Mouse (Mus musculus): ENCODE results near the gene Foxm1.

Gene Foxm1

DNA sequence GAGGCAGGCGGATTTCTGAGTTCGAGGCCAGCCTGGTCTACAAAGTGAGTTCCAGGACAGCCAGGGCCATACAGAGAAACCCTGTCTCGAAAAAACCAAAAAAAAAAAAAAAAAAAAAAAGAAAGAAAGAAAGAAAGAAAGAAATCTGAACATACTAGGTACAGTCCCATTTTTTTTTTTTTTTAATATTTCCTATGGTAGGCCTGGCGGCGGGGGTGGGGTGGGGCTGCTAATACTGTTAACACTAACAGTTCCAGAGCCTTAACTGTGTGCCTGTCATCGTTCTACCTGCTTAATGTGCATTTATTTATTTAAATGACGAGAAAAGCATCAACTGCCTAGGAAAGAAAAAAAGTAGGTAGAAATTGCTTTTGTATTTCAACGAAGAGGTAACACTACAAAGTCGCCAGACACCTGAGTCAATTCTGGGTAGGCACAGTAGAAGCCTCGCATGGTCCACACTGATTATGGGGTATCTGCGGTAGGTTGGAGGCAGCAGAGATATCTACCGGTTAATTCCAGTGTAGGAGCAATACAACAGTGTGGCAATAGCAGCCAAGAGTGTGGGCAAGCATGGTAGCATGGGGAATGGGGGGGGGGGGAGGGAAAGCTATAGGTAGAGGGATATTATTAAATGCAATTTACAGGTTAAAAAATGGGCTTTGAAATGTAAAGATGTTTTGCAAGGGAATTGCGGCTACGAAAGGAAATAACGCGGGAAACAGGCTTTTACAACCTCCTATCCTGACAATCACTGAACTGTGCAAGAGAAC is 60.9 kb downstream of the Foxm1 start:
- in situ Hi-C loops (cut with MboI, MseI) = loop anchor here (10.0 kb wide), 1 partner anchor 1319 kb away; the partner anchor contains the start of gene Tigar

DNA sequence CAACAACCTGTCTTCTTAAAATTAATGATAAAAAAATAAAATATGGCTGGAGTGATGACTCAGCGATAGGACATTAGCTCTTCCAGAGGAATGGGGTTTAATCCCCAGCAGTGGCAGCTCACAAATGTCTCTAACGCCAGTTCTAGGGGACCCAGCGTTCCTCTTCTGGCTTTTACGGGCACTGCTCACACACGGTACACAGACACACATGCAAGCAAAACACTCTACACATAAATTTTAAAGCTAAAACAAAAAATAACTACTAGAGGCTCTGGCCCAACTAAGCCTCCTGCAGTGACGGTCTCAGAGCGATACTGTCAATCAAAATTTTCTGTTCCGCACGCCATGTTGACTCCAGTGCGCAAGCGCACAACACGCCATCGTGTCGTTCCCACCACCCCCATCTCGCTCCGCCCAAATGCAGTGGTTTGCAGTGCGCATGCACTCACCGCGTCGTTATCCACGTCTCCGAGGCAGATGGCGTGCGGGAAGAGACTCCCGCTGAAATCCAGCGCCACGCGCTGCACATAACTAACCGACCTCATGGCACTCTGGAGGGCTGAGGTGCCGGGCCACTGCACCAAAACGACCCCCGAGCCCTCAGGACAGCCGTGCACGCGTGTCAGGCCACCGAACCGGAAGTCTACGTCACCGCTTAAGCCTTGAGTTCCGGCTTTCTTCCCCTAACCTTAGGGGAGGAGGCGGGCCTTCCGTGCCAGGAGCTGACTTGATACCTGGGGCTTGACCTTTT is 61.7 kb downstream of the Foxm1 start, which contains the start of gene Itfg2:
TSS of gene Itfg2 (minus strand) at position 663 of the 751 bp plus-strand sequence.
- in situ Hi-C loops (cut with MboI, MseI) = loop anchor here (10.0 kb wide), 1 partner anchor 1320 kb away; the partner anchor contains the start of gene Tigar

DNA sequence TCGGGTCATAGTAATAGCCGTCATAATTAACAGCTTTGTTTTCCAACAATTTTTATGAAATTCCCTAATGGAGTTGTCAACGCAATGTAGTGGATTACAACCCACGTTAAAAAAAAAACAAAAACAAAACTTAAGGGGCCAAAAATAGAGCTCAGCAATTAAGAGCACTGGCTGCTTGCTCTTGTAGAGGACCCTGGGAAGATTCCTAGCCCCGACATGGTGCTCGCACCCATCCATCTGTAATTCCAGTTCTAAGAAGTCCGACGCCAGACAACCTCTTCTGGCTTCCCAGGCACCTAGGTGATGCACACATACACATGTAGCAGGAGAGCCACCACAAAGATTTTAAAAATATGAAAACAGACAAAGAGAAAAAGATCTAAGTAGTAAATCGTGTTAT is 62.3 kb downstream of the Foxm1 start:
- in situ Hi-C loops (cut with MboI, MseI) = loop anchor here (10.0 kb wide), 1 partner anchor 1320 kb away; the partner anchor contains the start of gene Tigar
